Mouse (Mus musculus) C2C12 (cell line): Measurements from ENCODE around the gene Gfod2.

ENCODE experiments used
- CEBPB ChIP-seq: IDR thresholded peaks from one replicate; pipeline ENCODE4 v1.6.1; 2011; ENCODE audit warnings: low read depth, mild to moderate bottlenecking, control low read depth, moderate library complexity
- CTCF ChIP-seq: IDR thresholded peaks from one replicate; pipeline ENCODE4 v1.5.1; 2011; ENCODE audit not compliant: control insufficient read depth, insufficient read depth, insufficient read length
- MAX ChIP-seq: IDR thresholded peaks from one replicate; pipeline ENCODE4 v1.6.1; 2011; ENCODE audit warnings: mild to moderate bottlenecking, control low read depth
- MYOD1 ChIP-seq: IDR thresholded peaks from one replicate; pipeline ENCODE4 v1.6.1; 2011; ENCODE audit warnings: low read depth; ENCODE audit not compliant: control insufficient read depth, insufficient read length
- MYOG ChIP-seq: IDR thresholded peaks from one replicate; pipeline ENCODE4 v1.6.1; 2011; ENCODE audit not compliant: control insufficient read depth, insufficient read length; ENCODE audit errors: extremely low read depth

- no peak for TF ChIP-seq MYOG
- TF ChIP-seq CEBPB = no peak
- no peak for TF ChIP-seq CTCF
- TF ChIP-seq MYOD1 = no peak
- no peak for TF ChIP-seq MAX
These were observed 46.2 kb downstream of the Gfod2 start for GRCm38 (mm10) chr8:105712286-105712685.
